Mouse (Mus musculus) ES-E14 (cell line): Measurements from ENCODE around the gene Zfp617.

Experiments used
- HCFC1 ChIP-seq: IDR thresholded peaks from 2 replicates; pipeline ENCODE4 v1.6.1; 2012; ENCODE audit warnings: low read length, inconsistent platforms, borderline replicate concordance; ENCODE audit not compliant: insufficient read depth
- MAFK ChIP-seq: IDR thresholded peaks from 2 replicates; pipeline ENCODE4 v1.6.1; 2014; ENCODE audit warnings: mild to moderate bottlenecking, low read depth, low read length, inconsistent platforms; ENCODE audit not compliant: insufficient read depth
- ZC3H11A ChIP-seq: IDR thresholded peaks from 2 replicates; pipeline ENCODE4 v1.6.1; 2012; ENCODE audit warnings: low read depth, mild to moderate bottlenecking, inconsistent platforms, low read length, borderline replicate concordance
- ZNF384 ChIP-seq: IDR thresholded peaks from 2 replicates; pipeline ENCODE4 v1.6.1; 2012; ENCODE audit warnings: low read depth, low read length, inconsistent platforms

- TF ChIP-seq HCFC1 (no peak), ZC3H11A (no peak), ZNF384 (no peak), MAFK (no peak)
Measured at GRCm38 (mm10) chr8:71948624-71949023, 40.2 kb downstream of the Zfp617 start.
